Mouse (Mus musculus) hindbrain, embryonic 12.5 days (tissue): Measurements from ENCODE around the gene Hinfp. TPM values are rescaled to one million over a fixed set of nuclear protein-coding genes. Genes with fewer than 3 reads are reported as not detected.
"Not testable (repeated sequence)": the region's sequence is repeated elsewhere in the genome, so short reads cannot be mapped to it uniquely, and the experiment has no call there.

Experiments
- ATAC-seq: fragments of 200-750 bp; cut with Nextera tagmentation; 2 replicates; pipeline ENCODE4 v1.8.0; 2017; ENCODE audit warnings: moderate TSS enrichment; ENCODE audit not compliant: low FRiP score
- H3K27ac ChIP-seq: fragments of 300-500 bp; sonication (generic); 2 replicates; pipeline ENCODE4 v1.5.1; 2016; ENCODE audit warnings: mild to moderate bottlenecking
- H3K27me3 ChIP-seq: fragments of 300-500 bp; sonication (generic); 2 replicates; pipeline ENCODE4 v1.6.1; 2016; ENCODE audit warnings: mild to moderate bottlenecking
- H3K36me3 ChIP-seq: fragments of 300-500 bp; sonication (generic); 2 replicates; pipeline ENCODE4 v1.6.1; 2016; ENCODE audit warnings: mild to moderate bottlenecking
- H3K4me1 ChIP-seq: fragments of 300-500 bp; sonication (generic); 2 replicates; pipeline ENCODE4 v1.6.1; 2016
- H3K4me2 ChIP-seq: fragments of 300-500 bp; sonication (generic); replicated peaks from 2 replicates; pipeline ENCODE4 v1.6.1; 2016; ENCODE audit warnings: mild to moderate bottlenecking
- H3K4me3 ChIP-seq: fragments of 300-500 bp; sonication (generic); 2 replicates; pipeline ENCODE4 v1.5.1; 2016; ENCODE audit warnings: mild to moderate bottlenecking
- H3K9ac ChIP-seq: fragments of 300-500 bp; sonication (generic); 2 replicates; pipeline ENCODE4 v1.6.1; 2016; ENCODE audit warnings: mild to moderate bottlenecking, moderate library complexity
- H3K9me3 ChIP-seq: fragments of 300-500 bp; sonication (generic); replicated peaks from 2 replicates; pipeline ENCODE4 v1.6.1; 2016; ENCODE audit warnings: mild to moderate bottlenecking
- WGBS: fragments of 180-500 bp; shearing (Covaris S2); methylation state at CpG from one replicate; pipeline ENCODE4 v1.1.7; 2016; 5-methylcytosine and 5-hydroxymethylcytosine counted together
- polyA plus RNA-seq: library from polyadenylated mRNA; unstranded; fragments of >200 nt; fragmentation: Nextera tagmentation; extraction: Ambion mirVana; gene quantifications from 2 replicates; pipeline ENCODE4 v1.2.1, GENCODE M21; 2016

Hinfp gene
- polyA plus RNA-seq, 1 experiment from 2014 or later = 28.9 TPM

GRCm38 (mm10) chr9:44318076-44318825, 12.8 kb upstream of the Hinfp start:
- 66% methylated on average over 5 of the region's 5 CpGs for WGBS

GRCm38 (mm10) chr9:44317452-44317851, 12.0 kb upstream of the Hinfp start:
- Histone ChIP-seq H3K36me3 (peaks cover 44% of the 10 kb centered on the region), H3K4me3 (no peak overlapping the region), H3K4me1 (peaks cover 31% of the 10 kb centered on the region), H3K27ac (no peak overlapping the region), H3K27me3 (no peaks in the 10 kb centered on the region), H3K9me3 (no peaks in the 10 kb centered on the region), H3K9ac (no peak overlapping the region), H3K4me2 (no peak overlapping the region)
- WGBS = 70% methylated on average over 4 of the region's 4 CpGs
- no peak for ATAC-seq

More at GRCm38 (mm10) chr9:44318076-44318825, 12.8 kb upstream of the Hinfp start:
- H3K9me3 ChIP-seq = no peaks in the 10 kb centered on the region
- H3K4me2 ChIP-seq = peak overlapping the region; percentile 95
- H3K4me3 ChIP-seq = peak overlapping the region; percentile 97
- H3K27ac ChIP-seq = no peak overlapping the region
- ATAC-seq = no peak
- H3K36me3 ChIP-seq = peaks cover 38% of the 10 kb centered on the region
- H3K4me1 ChIP-seq = peaks cover 31% of the 10 kb centered on the region
- no peaks in the 10 kb centered on the region for H3K27me3 ChIP-seq
- peak overlapping the region; percentile 96 for H3K9ac ChIP-seq

- H3K36me3 ChIP-seq = peaks cover 49% of the 10 kb centered on the region
- H3K27ac ChIP-seq = no peak overlapping the region
- H3K4me3 ChIP-seq = no peak overlapping the region
- no peak overlapping the region for H3K4me2 ChIP-seq
- peaks cover 9% of the 10 kb centered on the region; the same call in 1 of the 2 replicates for H3K27me3 ChIP-seq
- no peak overlapping the region for H3K9ac ChIP-seq
- WGBS = 90% methylated on average over 18 of the region's 18 CpGs
- no peaks in the 10 kb centered on the region for H3K9me3 ChIP-seq
- ATAC-seq = no peak
- peaks cover 38% of the 10 kb centered on the region for H3K4me1 ChIP-seq
Observed at GRCm38 (mm10) chr9:44314910-44315309, 9.4 kb upstream of the Hinfp start.

GRCm38 (mm10) chr9:44314257-44314547, 8.7 kb upstream of the Hinfp start:
- H3K36me3 ChIP-seq = peaks cover 49% of the 10 kb centered on the region
- no peak for ATAC-seq
- H3K4me2 ChIP-seq = no peak overlapping the region
- H3K4me1 ChIP-seq = peaks cover 34% of the 10 kb centered on the region
- no peak overlapping the region for H3K9ac ChIP-seq
- no peak overlapping the region for H3K27ac ChIP-seq
- WGBS = 70% methylated on average over 4 of the region's 4 CpGs
- no peaks in the 10 kb centered on the region for H3K9me3 ChIP-seq
- no peak overlapping the region for H3K4me3 ChIP-seq
- H3K27me3 ChIP-seq = peaks cover 9% of the 10 kb centered on the region; the same call in 1 of the 2 replicates

DNA sequence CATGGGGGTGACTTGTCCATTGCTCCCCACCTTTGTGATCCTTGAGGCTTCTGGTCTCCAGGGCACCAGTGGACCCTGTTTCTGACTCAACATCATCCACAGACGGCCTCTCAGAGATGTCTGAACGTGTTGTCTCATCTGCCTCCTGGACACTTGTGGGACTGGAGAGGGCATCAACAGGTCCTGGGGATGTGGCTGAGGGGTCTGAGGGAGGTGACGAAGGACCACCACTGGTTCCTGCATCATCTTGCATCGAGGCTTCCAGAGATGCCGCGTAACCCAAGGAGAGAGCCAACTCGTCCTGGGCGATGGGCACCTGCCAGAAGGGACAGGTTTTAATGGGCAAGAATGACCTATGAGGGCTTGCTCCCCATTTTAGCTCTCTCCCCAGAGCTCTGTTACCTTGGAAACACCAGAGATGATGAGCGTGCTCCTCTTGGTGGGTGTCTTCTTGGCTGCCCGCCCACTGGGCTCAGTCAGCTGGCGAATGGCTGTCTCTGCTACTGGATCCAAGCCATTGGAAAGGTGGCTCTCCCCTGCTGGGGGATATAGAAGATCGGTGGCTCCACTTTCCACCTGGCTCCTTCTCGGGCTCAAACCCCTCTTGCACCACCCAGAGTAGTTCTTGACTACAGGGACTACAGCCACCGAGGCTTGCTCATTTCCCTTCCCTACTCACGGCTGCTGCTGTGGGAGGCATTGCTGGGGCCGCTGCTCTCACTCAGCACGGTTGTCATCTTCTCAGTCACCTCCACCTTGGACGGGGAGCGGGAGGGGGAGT, 8.2 kb upstream of the Hinfp start:
- ATAC-seq = no peak
- Histone ChIP-seq H3K27me3 (peaks cover 9% of the 10 kb centered on the region; the same call in 1 of the 2 replicates), H3K9ac (no peak overlapping the region), H3K9me3 (no peaks in the 10 kb centered on the region), H3K4me2 (no peak overlapping the region), H3K36me3 (peaks cover 49% of the 10 kb centered on the region), H3K4me3 (no peak overlapping the region), H3K4me1 (peaks cover 28% of the 10 kb centered on the region), H3K27ac (no peak overlapping the region)
- WGBS = 76% methylated on average over 19 of the region's 19 CpGs

DNA sequence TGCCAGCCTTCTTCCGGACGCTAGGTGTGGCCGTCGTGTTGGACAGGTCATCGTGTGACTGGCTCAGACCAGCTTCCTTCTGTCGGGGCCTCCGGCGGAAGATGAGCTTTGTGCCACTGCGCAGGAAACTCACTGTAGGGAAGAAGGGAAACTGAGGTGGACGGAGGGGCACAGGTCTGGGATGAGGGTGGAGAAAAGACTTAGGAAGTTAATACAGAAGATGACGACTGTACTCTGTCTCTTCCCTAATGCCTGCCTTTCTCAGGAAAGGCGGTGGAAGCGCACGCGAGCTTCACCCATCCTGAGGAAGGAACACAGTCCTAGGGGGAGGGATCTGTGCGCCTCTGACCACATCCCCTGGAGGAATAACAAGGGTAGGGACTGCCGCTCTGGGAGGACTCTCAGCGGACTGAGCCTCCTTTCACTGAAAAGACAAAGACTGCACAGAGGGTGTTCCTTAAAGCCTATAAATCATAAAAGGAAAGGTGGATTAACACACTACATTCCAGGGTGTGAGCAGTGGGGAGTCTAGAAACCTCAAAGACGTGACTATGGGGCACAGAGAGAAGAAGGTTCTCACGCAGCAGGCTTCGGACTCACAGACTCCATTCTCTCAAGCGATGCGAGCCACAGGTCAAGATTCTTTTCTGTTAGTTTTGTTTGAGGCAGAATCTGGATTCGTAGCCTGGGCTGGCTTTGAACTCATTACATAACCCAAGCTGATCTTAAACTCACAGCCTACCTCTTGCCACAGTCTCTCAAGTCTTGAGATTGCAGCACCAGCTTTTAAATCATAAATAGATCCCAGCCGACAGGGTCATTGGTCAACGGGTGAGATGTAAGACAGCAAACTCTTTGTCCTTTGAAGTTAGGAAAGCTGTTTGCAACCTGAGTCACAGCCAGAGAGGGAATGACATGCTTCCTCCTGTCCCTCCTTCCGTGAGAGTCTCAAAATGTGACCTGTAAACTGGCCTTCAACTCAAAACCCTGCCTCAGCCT, 6.0 kb upstream of the Hinfp start:
- Histone ChIP-seq H3K9ac (no peak overlapping the region), H3K36me3 (peaks cover 43% of the 10 kb centered on the region), H3K27me3 (peaks cover 9% of the 10 kb centered on the region; the same call in 1 of the 2 replicates), H3K4me1 (0 out of 2 replicates have a peak, but pooled peaks cover 13% of the 10 kb centered on the region), H3K9me3 (no peaks in the 10 kb centered on the region), H3K27ac (no peak overlapping the region; the same call in 1 of the 2 replicates), H3K4me3 (no peak overlapping the region), H3K4me2 (no peak overlapping the region; the same call in 1 of the 2 replicates)
- 8% methylated on average over 27 of the region's 27 CpGs for WGBS
- ATAC-seq = peak; percentile 56; the same call in 1 of the 2 replicates

DNA sequence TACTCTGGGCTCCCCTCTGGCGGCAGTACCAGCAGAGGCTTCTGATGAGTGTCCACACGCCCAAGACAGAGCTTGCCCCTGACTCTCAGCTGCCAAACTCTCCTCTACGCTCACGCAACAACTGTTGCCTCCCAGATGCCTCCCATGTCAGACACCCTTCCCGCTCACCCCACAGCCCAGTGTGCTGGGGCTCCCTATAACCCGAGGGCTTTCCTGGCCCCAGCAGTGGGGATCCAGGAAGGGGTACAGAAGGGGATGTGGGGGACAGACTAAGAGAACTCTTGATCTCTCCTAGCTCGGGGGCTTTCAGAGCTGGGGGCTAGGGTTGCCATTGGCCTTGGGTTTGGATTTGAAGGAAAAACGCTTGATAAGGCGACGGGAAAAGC, 5.3 kb upstream of the Hinfp start:
- Histone ChIP-seq H3K4me2 (no peak overlapping the region; the same call in 1 of the 2 replicates), H3K36me3 (peaks cover 37% of the 10 kb centered on the region), H3K27me3 (peaks cover 9% of the 10 kb centered on the region; the same call in 1 of the 2 replicates), H3K9ac (no peak overlapping the region), H3K9me3 (no peaks in the 10 kb centered on the region), H3K4me1 (0 out of 2 replicates have a peak, but pooled peaks cover 13% of the 10 kb centered on the region), H3K27ac (no peak overlapping the region), H3K4me3 (no peak overlapping the region)
- WGBS = 26% methylated on average over 10 of the region's 10 CpGs
- no peak for ATAC-seq

DNA sequence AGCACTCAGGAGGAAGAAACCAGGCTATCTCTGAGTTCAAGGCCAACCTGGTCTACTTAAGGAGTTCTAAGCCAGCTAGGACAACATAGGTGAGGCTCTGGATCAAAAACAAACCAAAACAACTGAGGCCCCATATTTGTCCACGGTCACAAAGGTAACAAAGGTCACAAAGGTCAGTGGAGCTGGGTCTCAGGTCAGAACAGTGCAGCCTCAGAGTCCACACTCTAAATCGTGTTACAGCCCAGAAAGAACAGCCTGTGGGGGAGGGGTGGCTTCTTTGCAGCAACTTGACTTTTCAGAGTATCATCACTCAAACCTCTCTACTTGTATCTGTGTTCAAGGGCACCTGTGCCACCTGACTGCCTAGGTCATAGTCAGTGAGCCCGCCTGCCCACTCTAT, 4.3 kb upstream of the Hinfp start:
- peaks cover 9% of the 10 kb centered on the region; the same call in 1 of the 2 replicates for H3K27me3 ChIP-seq
- peaks cover 15% of the 10 kb centered on the region for H3K4me1 ChIP-seq
- H3K36me3 ChIP-seq = peaks cover 27% of the 10 kb centered on the region
- no peak overlapping the region for H3K4me2 ChIP-seq
- no peak overlapping the region for H3K4me3 ChIP-seq
- WGBS = 68% methylated on average over 3 of the region's 3 CpGs
- no peak for ATAC-seq
- H3K9ac ChIP-seq = no peak overlapping the region
- H3K9me3 ChIP-seq = no peaks in the 10 kb centered on the region
- H3K27ac ChIP-seq = no peak overlapping the region

DNA sequence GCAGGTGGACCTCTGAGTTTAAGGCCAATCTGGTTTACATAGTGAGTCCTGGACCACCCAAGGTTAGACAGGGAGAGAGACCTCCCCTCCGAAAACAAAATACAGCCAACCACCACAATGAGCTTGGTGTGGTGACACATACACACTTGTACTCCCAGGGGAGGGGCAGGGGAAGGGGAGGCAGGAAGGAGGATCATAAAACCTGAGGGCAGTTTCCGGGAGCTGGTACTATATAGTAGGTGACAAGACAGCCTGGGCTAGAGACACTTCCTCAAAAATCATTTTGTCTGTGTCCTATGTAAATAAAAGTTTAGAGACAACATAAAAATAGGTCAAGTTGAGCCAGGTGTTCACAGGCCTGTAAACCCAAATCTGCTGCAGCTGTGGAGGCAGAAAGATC, 1.8 kb upstream of the Hinfp start:
- no peak overlapping the region for H3K4me2 ChIP-seq
- 92% methylated on average over 2 of the region's 2 CpGs for WGBS
- peaks cover 20% of the 10 kb centered on the region for H3K4me1 ChIP-seq
- H3K27ac ChIP-seq = no peak overlapping the region
- H3K4me3 ChIP-seq = no peak overlapping the region
- H3K9me3 ChIP-seq = no peaks in the 10 kb centered on the region
- H3K27me3 ChIP-seq = peaks cover 9% of the 10 kb centered on the region; the same call in 1 of the 2 replicates
- H3K36me3 ChIP-seq = peaks cover 10% of the 10 kb centered on the region
- no peak overlapping the region for H3K9ac ChIP-seq
- no peak for ATAC-seq

DNA sequence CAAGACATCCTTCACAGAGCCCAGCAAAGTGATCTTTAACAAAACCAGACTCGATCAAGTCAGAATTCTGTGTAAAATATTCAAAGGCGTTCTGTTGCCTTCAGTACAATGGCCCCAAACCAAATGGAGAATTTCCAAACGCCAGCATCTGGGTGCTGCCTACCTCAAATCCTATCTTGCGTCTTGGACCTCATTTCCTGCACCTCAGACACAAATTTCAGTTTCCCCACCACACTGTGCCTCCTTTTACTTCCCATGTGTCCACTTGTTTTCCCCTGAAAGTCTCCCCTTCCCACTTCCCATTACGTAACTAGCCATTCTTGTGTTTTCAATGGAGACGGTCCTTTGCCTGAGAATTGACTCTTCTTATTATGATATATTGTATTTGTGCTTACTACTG, 1.1 kb upstream of the Hinfp start:
- 91% methylated on average over 6 of the region's 6 CpGs for WGBS
- no peaks in the 10 kb centered on the region for H3K9me3 ChIP-seq
- H3K4me2 ChIP-seq = no peak overlapping the region
- H3K36me3 ChIP-seq = peaks cover 16% of the 10 kb centered on the region
- peaks cover 16% of the 10 kb centered on the region for H3K4me1 ChIP-seq
- no peak overlapping the region for H3K9ac ChIP-seq
- ATAC-seq = no peak
- peaks cover 6% of the 10 kb centered on the region; the same call in 1 of the 2 replicates for H3K27me3 ChIP-seq
- H3K27ac ChIP-seq = no peak overlapping the region
- H3K4me3 ChIP-seq = no peak overlapping the region

DNA sequence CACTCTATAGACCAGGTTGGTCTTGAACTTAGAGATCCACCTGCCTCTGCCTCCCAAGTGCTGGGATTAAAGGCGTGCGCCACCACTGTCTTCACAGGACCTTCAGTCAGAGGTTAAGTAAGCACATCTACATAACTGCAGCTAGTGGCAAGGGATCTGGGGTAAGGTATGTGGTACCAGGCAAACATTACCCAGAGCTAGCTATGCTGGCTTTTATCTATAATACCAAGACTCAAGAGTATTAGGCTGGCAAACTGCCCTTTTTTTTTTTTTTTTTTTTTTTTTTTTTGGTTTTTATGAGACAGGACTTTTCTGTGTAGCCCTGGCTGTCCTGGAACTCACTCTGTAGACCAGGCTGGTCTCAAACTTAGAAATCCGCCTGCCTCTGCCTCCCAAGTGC, 5.5 kb downstream of the Hinfp start:
- not testable (repeated sequence) for ATAC-seq, H3K9ac ChIP-seq, H3K4me1 ChIP-seq, H3K9me3 ChIP-seq, H3K27me3 ChIP-seq, H3K4me3 ChIP-seq, H3K27ac ChIP-seq, H3K4me2 ChIP-seq
- 99% methylated on average over 3 of the region's 3 CpGs for WGBS
- H3K36me3 ChIP-seq = peaks cover 71% of the 10 kb centered on the region
